15 mouse cellular contexts compared by ENCODE assay signal in the genomic region with DNA sequence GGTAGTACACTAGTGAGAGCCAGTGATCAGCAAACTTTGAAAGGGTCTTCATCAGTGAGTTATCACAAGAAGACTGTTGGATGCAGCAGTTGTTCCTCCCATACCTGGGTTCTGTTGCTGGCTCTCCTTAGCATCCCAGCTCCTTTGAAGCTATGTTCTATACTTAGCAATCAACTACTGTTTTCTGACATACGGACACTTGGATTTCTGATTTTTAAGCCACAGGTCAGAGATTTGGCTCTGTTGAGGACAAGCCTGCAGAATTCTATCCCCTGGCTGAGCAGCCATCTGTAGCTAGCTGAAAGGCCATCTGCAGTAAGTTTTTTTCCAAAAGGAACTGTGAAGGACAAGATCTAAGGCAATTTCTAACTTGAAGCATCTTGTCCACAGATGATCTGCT.
"Had no signal": no experiment of that assay in that cellular context is flagged by ENCODE, and none has a peak within 500 bp of the region (broad histone marks: within the 10 kb centered on the region; RNA-seq: fewer than 3 reads in every experiment).

No protein-coding gene starts in this region.

- DNase-seq: kidney, postnatal 14 days; liver; liver, embryonic 13.5 days; liver, postnatal 0 days; retina, postnatal 1 day; right cerebral cortex, postnatal 4 days; spleen, adult 18-20 months; thymus, adult 18-20 months; thymus, postnatal 36 days had no signal

- H3K9me3 ChIP-seq: kidney, embryonic 15.5 days; limb, embryonic 12.5 days; liver, embryonic 13.5 days; lung, embryonic 15.5 days; midbrain, embryonic 12.5 days; neural tube, embryonic 13.5 days had no signal

- H3K9ac ChIP-seq: kidney, embryonic 15.5 days; limb, embryonic 12.5 days; liver, embryonic 13.5 days; liver, postnatal 0 days; lung, embryonic 15.5 days; midbrain, embryonic 12.5 days; neural tube, embryonic 13.5 days had no signal

- ATAC-seq: liver, postnatal 0 days; midbrain, embryonic 16.5 days had no signal

- H3K4me1 ChIP-seq: kidney, embryonic 15.5 days; limb, embryonic 12.5 days; liver, embryonic 13.5 days; lung, embryonic 15.5 days; midbrain, embryonic 12.5 days; neural tube, embryonic 13.5 days had no signal

- H3K27ac ChIP-seq: kidney, embryonic 15.5 days; limb, embryonic 12.5 days; liver, embryonic 13.5 days; lung, embryonic 15.5 days; midbrain, embryonic 12.5 days; neural tube, embryonic 13.5 days had no signal

- H3K4me3 ChIP-seq: kidney, embryonic 15.5 days; limb, embryonic 12.5 days; liver, embryonic 13.5 days; lung, embryonic 15.5 days; midbrain, embryonic 12.5 days; neural tube, embryonic 13.5 days had no signal

- H3K4me2 ChIP-seq: kidney, embryonic 15.5 days; limb, embryonic 12.5 days; liver, embryonic 13.5 days; lung, embryonic 15.5 days; midbrain, embryonic 12.5 days; neural tube, embryonic 13.5 days had no signal

- H3K36me3 ChIP-seq: kidney, embryonic 15.5 days; limb, embryonic 12.5 days; liver, embryonic 13.5 days; lung, embryonic 15.5 days; midbrain, embryonic 12.5 days; neural tube, embryonic 13.5 days had no signal

- H3K27me3 ChIP-seq: kidney, embryonic 15.5 days; limb, embryonic 12.5 days; liver, embryonic 13.5 days; lung, embryonic 15.5 days; midbrain, embryonic 12.5 days; neural tube, embryonic 13.5 days had no signal
